Comparison of ENCODE assay signal across 19 mouse cellular contexts in the genomic region with DNA sequence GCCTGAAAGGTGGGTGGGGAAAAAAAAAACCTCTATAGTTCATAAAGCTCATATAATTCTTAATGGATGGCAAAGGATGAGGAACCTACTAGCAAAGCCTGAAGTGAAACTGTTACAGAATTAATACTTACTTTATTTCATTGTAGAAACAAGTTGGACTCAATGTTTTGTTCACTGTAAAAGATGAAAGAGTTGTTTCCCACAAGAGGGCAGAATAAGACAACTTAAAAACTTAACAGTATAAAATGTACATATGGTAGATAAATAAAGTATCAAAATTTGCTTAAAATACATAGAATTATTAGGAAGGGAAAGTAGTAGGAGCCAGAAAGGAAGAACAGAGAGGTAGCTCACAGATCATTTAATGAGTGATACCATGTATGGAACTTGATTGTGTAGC.
A peak's percentile ranks its signal among the peaks of the same experiment; 100 is the strongest.
DNase-seq lines count a peak whose midpoint lies in the region; ATAC-seq and TF ChIP-seq lines count a peak whose summit lies in the region.
"Had no signal": no experiment of that assay in that cellular context is flagged by ENCODE, and none has a peak within 500 bp of the region (broad histone marks: within the 10 kb centered on the region; RNA-seq: fewer than 3 reads in every experiment).

No protein-coding gene starts in this region.

- no peak overlapping the region for H3K9ac ChIP-seq in hindbrain, postnatal 0 days (replicated peaks; ENCODE audit: low read length)
- H3K9ac ChIP-seq in hindbrain, embryonic 11.5 days (ENCODE audit: low read depth, low read length): no peak overlapping the region
- no peak overlapping the region for H3K9ac ChIP-seq in lung, postnatal 0 days (replicated peaks; ENCODE audit: low read depth)
- H3K9ac ChIP-seq in MEL (ENCODE audit: control insufficient read depth, low read depth, low read length, poor library complexity, severe bottlenecking): no peak overlapping the region
- H3K9ac ChIP-seq: hindbrain, embryonic 15.5 days; intestine, embryonic 15.5 days; liver, embryonic 15.5 days had no signal

- no peak overlapping the region for H3K27ac ChIP-seq in hindbrain, postnatal 0 days
- no peak overlapping the region for H3K27ac ChIP-seq in hindbrain, embryonic 11.5 days (ENCODE audit: low read depth, low read length)
- no peak overlapping the region for H3K27ac ChIP-seq in lung, postnatal 0 days (ENCODE audit: low read length)
- H3K27ac ChIP-seq in MEL (ENCODE audit: control insufficient read depth, low read depth, low read length): no peak overlapping the region
- H3K27ac ChIP-seq: hindbrain, embryonic 15.5 days; intestine, embryonic 15.5 days; liver, embryonic 15.5 days had no signal

- no peak for ATAC-seq in hindbrain, postnatal 0 days
- no peak for ATAC-seq in hindbrain, embryonic 11.5 days (ENCODE audit: low FRiP score)
- ATAC-seq in lung, postnatal 0 days: no peak
- ATAC-seq: forebrain, embryonic 14.5 days; intestine, embryonic 15.5 days had no signal

- peak; percentile 16 for DNase-seq in hindbrain, postnatal 0 days (ENCODE audit: low spot score)
- no peak for DNase-seq in hindbrain, embryonic 11.5 days (ENCODE audit: low spot score)
- DNase-seq in lung, postnatal 0 days (ENCODE audit: low spot score): peak; percentile 34
- DNase-seq in lung, postnatal 14 days: no peak
- no peak for DNase-seq in MEL (ENCODE audit: low read depth, low spot score)
- no peak for DNase-seq in frontal cortex, postnatal 14 days (ENCODE audit: low spot score in 2 of 2)
- DNase-seq in cerebellum, adult 11 months: no peak
- DNase-seq: adrenal gland, adult 8-10 months; cerebellum, adult 2 months; gastrocnemius, postnatal 14 days; heart, adult 18-20 months; heart, postnatal 4 days; kidney, adult 8-10 months; kidney, postnatal 14 days had no signal

- TF ChIP-seq EP300 in lung, postnatal 0 days (IDR thresholded peaks at IDR 0.05): no peak
- TF ChIP-seq EP300 in MEL (IDR thresholded peaks at IDR 0.05; ENCODE audit: low read depth in 1 of 2, low read length in 2 of 2): no peak

- no peak overlapping the region for H3K4me2 ChIP-seq in hindbrain, postnatal 0 days (ENCODE audit: low read depth, low read length)
- no peak overlapping the region for H3K4me2 ChIP-seq in hindbrain, embryonic 11.5 days (replicated peaks; ENCODE audit: low read depth, low read length)
- no peak overlapping the region for H3K4me2 ChIP-seq in lung, postnatal 0 days (replicated peaks; ENCODE audit: low read depth, low read length)
- H3K4me2 ChIP-seq: hindbrain, embryonic 15.5 days; intestine, embryonic 15.5 days; liver, embryonic 15.5 days; midbrain, embryonic 11.5 days had no signal

- H3K9me3 ChIP-seq in hindbrain, postnatal 0 days (ENCODE audit: low read length): no peaks in the 10 kb centered on the region
- no peaks in the 10 kb centered on the region for H3K9me3 ChIP-seq in hindbrain, embryonic 11.5 days (ENCODE audit: control insufficient read depth, low read length)
- no peaks in the 10 kb centered on the region for H3K9me3 ChIP-seq in lung, postnatal 0 days (ENCODE audit: low read length)
- no peaks in the 10 kb centered on the region for H3K9me3 ChIP-seq in MEL (replicated peaks; ENCODE audit: insufficient read depth, low read length)
- H3K9me3 ChIP-seq: hindbrain, embryonic 15.5 days; intestine, embryonic 15.5 days; liver, embryonic 15.5 days had no signal

- no peak for TF ChIP-seq CTCF in hindbrain, postnatal 0 days (IDR thresholded peaks at IDR 0.05; ENCODE audit: low read depth)
- no peak; the same call in 1 of the 2 replicates for TF ChIP-seq CTCF in lung, postnatal 0 days (IDR thresholded peaks at IDR 0.05)
- TF ChIP-seq CTCF in MEL (IDR thresholded peaks at IDR 0.05 in 2 of 3, conservative IDR thresholded peaks at IDR 0.05 in 1 of 3; ENCODE audit: control insufficient read depth in 1 of 3, insufficient read depth in 1 of 3, low read depth in 2 of 3, low read length in 3 of 3, poor library complexity in 1 of 3, severe bottlenecking in 1 of 3): peak in 1 of 3 experiments; percentile 13; a peak in 1 of 6 replicates

- no peaks in the 10 kb centered on the region for H3K27me3 ChIP-seq in hindbrain, postnatal 0 days (ENCODE audit: insufficient read depth, low read length)
- H3K27me3 ChIP-seq in hindbrain, embryonic 11.5 days (ENCODE audit: control insufficient read depth, insufficient read depth, low read length): no peaks in the 10 kb centered on the region
- H3K27me3 ChIP-seq in lung, postnatal 0 days (replicated peaks; ENCODE audit: insufficient read depth, low read length): no peaks in the 10 kb centered on the region
- peaks cover 10 to 19% of the 10 kb centered on the region in 2 experiments for H3K27me3 ChIP-seq in MEL (ENCODE audit: control insufficient read depth in 1 of 2, insufficient read depth in 2 of 2, low read length in 2 of 2)
- H3K27me3 ChIP-seq: hindbrain, embryonic 15.5 days; intestine, embryonic 15.5 days; liver, embryonic 15.5 days had no signal

- TF ChIP-seq POLR2A in MEL (IDR thresholded peaks at IDR 0.05; ENCODE audit: control insufficient read depth in 1 of 2, insufficient read depth in 1 of 2, low read depth in 1 of 2, low read length in 2 of 2, poor library complexity in 1 of 2): no peak

- peak; percentile 38 for TF ChIP-seq RAD21 in MEL (IDR thresholded peaks at IDR 0.05; ENCODE audit: low read depth, low read length)

- H3K36me3 ChIP-seq in hindbrain, postnatal 0 days (ENCODE audit: insufficient read depth, low read length): no peaks in the 10 kb centered on the region
- no peaks in the 10 kb centered on the region for H3K36me3 ChIP-seq in hindbrain, embryonic 11.5 days (ENCODE audit: control insufficient read depth, insufficient read depth, low read length)
- H3K36me3 ChIP-seq in lung, postnatal 0 days (ENCODE audit: insufficient read depth, low read length): no peaks in the 10 kb centered on the region
- no peaks in the 10 kb centered on the region for H3K36me3 ChIP-seq in MEL (ENCODE audit: control insufficient read depth in 1 of 2, insufficient read depth in 2 of 2, low read length in 2 of 2)
- H3K36me3 ChIP-seq: hindbrain, embryonic 15.5 days; intestine, embryonic 15.5 days; liver, embryonic 15.5 days had no signal

- H3K79me2 ChIP-seq in MEL (ENCODE audit: control insufficient read depth, insufficient read depth, low read length, poor library complexity): no peaks in the 10 kb centered on the region

- no peak overlapping the region for H3K4me3 ChIP-seq in hindbrain, postnatal 0 days (ENCODE audit: low read length)
- no peak overlapping the region for H3K4me3 ChIP-seq in hindbrain, embryonic 11.5 days (ENCODE audit: low read depth, low read length)
- H3K4me3 ChIP-seq in lung, postnatal 0 days (ENCODE audit: low read depth, low read length): no peak overlapping the region
- H3K4me3 ChIP-seq in MEL (ENCODE audit: control insufficient read depth in 1 of 2, insufficient read depth in 1 of 2, low read depth in 2 of 2, low read length in 2 of 2): no peak overlapping the region
- H3K4me3 ChIP-seq: hindbrain, embryonic 15.5 days; intestine, embryonic 15.5 days; liver, embryonic 15.5 days had no signal

- no peaks in the 10 kb centered on the region for H3K4me1 ChIP-seq in hindbrain, postnatal 0 days (ENCODE audit: insufficient read depth, low read length)
- H3K4me1 ChIP-seq in hindbrain, embryonic 11.5 days (replicated peaks; ENCODE audit: control insufficient read depth, insufficient read depth, low read length): no peaks in the 10 kb centered on the region
- no peaks in the 10 kb centered on the region for H3K4me1 ChIP-seq in lung, postnatal 0 days (ENCODE audit: insufficient read depth, low read depth, low read length)
- H3K4me1 ChIP-seq in MEL (ENCODE audit: control insufficient read depth in 1 of 2, insufficient read depth in 2 of 2, low read length in 2 of 2): no peaks in the 10 kb centered on the region
- H3K4me1 ChIP-seq: hindbrain, embryonic 15.5 days; intestine, embryonic 15.5 days; liver, embryonic 15.5 days had no signal

TF ChIP-seq in MEL, 35 proteins besides CTCF, POLR2A, EP300 and RAD21:
- no peak for TF ChIP-seq GATA1 (IDR thresholded peaks at IDR 0.05; ENCODE audit: low read depth, low read length)
- TF ChIP-seq SMC3 (IDR thresholded peaks at IDR 0.05; ENCODE audit: low read depth, low read length): peak; percentile 28; the same call in 1 of the 2 replicates
- TF ChIP-seq ZC3H11A (IDR thresholded peaks at IDR 0.05; ENCODE audit: low read depth, low read length): no peak
- TF ChIP-seq USF1 (IDR thresholded peaks at IDR 0.05; ENCODE audit: low read depth, low read length): no peak
- TF ChIP-seq MXI1 (IDR thresholded peaks at IDR 0.05; ENCODE audit: low read depth, low read length): no peak

Comparison
In these comparisons a context has a peak if more than half of its experiments do, and no peak if none do; other contexts are left out.
1. DNase-seq: peak in hindbrain, postnatal 0 days (single experiment) and lung, postnatal 0 days (single experiment); none in hindbrain, embryonic 11.5 days (single experiment), lung, postnatal 14 days (single experiment), MEL (single experiment), frontal cortex, postnatal 14 days (0 of 2) and cerebellum, adult 11 months (single experiment).